Mouse (Mus musculus): ENCODE results near the gene Nfib.

Nfib gene

GRCm38 (mm10) chr4:82298606-82299005 is 406.9 kb downstream of the Nfib start:
- 69% methylated on average over 1 of the region's 1 CpGs for WGBS

- WGBS, result 70% methylated on average over 2 of the region's 2 CpGs
Observed at GRCm38 (mm10) chr4:82297562-82297961, 408.0 kb downstream of the Nfib start.

- WGBS, result 61% methylated on average over 1 of the region's 1 CpGs
Observed at GRCm38 (mm10) chr4:82294066-82294465, 411.5 kb downstream of the Nfib start.

GRCm38 (mm10) chr4:82291174-82291847 is 414.2 kb downstream of the Nfib start:
- WGBS, result 94% methylated on average over 4 of the region's 4 CpGs

GRCm38 (mm10) chr4:82290623-82291022 is 414.9 kb downstream of the Nfib start:
- WGBS, result 82% methylated on average over 9 of the region's 9 CpGs

GRCm38 (mm10) chr4:82289596-82289995 is 416.0 kb downstream of the Nfib start:
- 83% methylated on average over 7 of the region's 7 CpGs for WGBS

- WGBS, result 29% methylated on average over 2 of the region's 2 CpGs
Observed at GRCm38 (mm10) chr4:82288138-82288537, 417.4 kb downstream of the Nfib start.

- 89% methylated on average over 2 of the region's 2 CpGs for whole genome bisulfite sequencing
Observed at GRCm38 (mm10) chr4:82287454-82287853, 418.1 kb downstream of the Nfib start.

- WGBS, result 84% methylated on average over 2 of the region's 2 CpGs
Observed at GRCm38 (mm10) chr4:82286931-82287330, 418.6 kb downstream of the Nfib start.

GRCm38 (mm10) chr4:82283536-82283935 is 422.0 kb downstream of the Nfib start:
- WGBS, result 75% methylated on average over 6 of the region's 6 CpGs

GRCm38 (mm10) chr4:82275996-82276395 is 429.6 kb downstream of the Nfib start:
- WGBS, result 53% methylated on average over 2 of the region's 2 CpGs

GRCm38 (mm10) chr4:82273049-82273754 is 432.3 kb downstream of the Nfib start:
- WGBS, result 87% methylated on average over 4 of the region's 4 CpGs

GRCm38 (mm10) chr4:82272099-82272498 is 433.5 kb downstream of the Nfib start:
- WGBS, result 89% methylated on average over 4 of the region's 4 CpGs

- 82% methylated on average over 3 of the region's 3 CpGs for WGBS
Observed at GRCm38 (mm10) chr4:82271547-82271946, 434.0 kb downstream of the Nfib start.

GRCm38 (mm10) chr4:82267832-82268778 is 437.4 kb downstream of the Nfib start:
- 69% methylated on average over 14 of the region's 14 CpGs for WGBS

GRCm38 (mm10) chr4:82266066-82266619 is 439.4 kb downstream of the Nfib start:
- WGBS, result 68% methylated on average over 4 of the region's 4 CpGs

GRCm38 (mm10) chr4:82258545-82258944 is 447.0 kb downstream of the Nfib start:
- WGBS, result 83% methylated on average over 1 of the region's 1 CpGs

GRCm38 (mm10) chr4:82252054-82252453 is 453.5 kb downstream of the Nfib start:
- 97% methylated on average over 8 of the region's 8 CpGs for WGBS

GRCm38 (mm10) chr4:82250355-82250659 is 455.2 kb downstream of the Nfib start:
- 60% methylated on average over 5 of the region's 5 CpGs for WGBS

- WGBS, result 89% methylated on average over 11 of the region's 11 CpGs
Observed at GRCm38 (mm10) chr4:82249518-82250354, 455.8 kb downstream of the Nfib start.

- WGBS, result 91% methylated on average over 1 of the region's 1 CpGs
Observed at GRCm38 (mm10) chr4:82248961-82249360, 456.6 kb downstream of the Nfib start.
